Mouse (Mus musculus) forebrain, embryonic 12.5 days (tissue): ENCODE data around the gene Armcx1. TPM values are rescaled to one million over a fixed set of nuclear protein-coding genes. Genes with fewer than 3 reads are reported as not detected.

Experiments
- microRNA-seq: library from miRNA; unstranded; fragments of <30 nt; microRNA quantifications from one replicate; pipeline ENCODE4, GENCODE M21; 2017
- polyA plus RNA-seq: library from polyadenylated mRNA; unstranded; fragments of >200 nt; fragmentation: Nextera tagmentation; extraction: Ambion mirVana; gene quantifications from 2 replicates; pipeline ENCODE4 v1.2.1, GENCODE M21; 2016

Armcx1 gene
- polyA plus RNA-seq, 1 experiment from 2014 or later: 64.7 TPM

Small RNA genes within 50 kb of the gene (microRNA-seq; reads per million reads assigned to microRNA genes)
- not detected for gene Mir7093

Other genes starting within 250 kb of the Armcx1 start
- gene Taf7l, start 241.5 kb upstream of the Armcx1 start, polyA plus RNA-seq: not detected in 2 replicates
- 60.6 and 62.7 TPM in 2 replicates for gene Timm8a1, start 176.1 kb upstream of the Armcx1 start, polyA plus RNA-seq
- gene Btk, start 134.4 kb upstream of the Armcx1 start, polyA plus RNA-seq: 0.57 and 0.87 TPM in 2 replicates
- 298 and 303 TPM in 2 replicates for gene Rpl36a, start 132.3 kb upstream of the Armcx1 start, polyA plus RNA-seq
- 3.6 and 4.4 TPM in 2 replicates for gene Gla, start 116.8 kb upstream of the Armcx1 start, polyA plus RNA-seq
- gene Hnrnph2, start 116.8 kb upstream of the Armcx1 start, polyA plus RNA-seq: 213 and 222 TPM in 2 replicates
- gene Armcx4, start 31.4 kb upstream of the Armcx1 start, polyA plus RNA-seq: 10.2 and 10.8 TPM in 2 replicates
- gene Armcx6, start 33.5 kb downstream of the Armcx1 start, polyA plus RNA-seq: 21.9 and 23.6 TPM in 2 replicates
- 72.7 and 72.9 TPM in 2 replicates for gene Armcx3, start 38.6 kb downstream of the Armcx1 start, polyA plus RNA-seq
- 72.8 and 77.5 TPM in 2 replicates for gene Armcx2, start 91.3 kb downstream of the Armcx1 start, polyA plus RNA-seq
- gene Nxf2, start 246.8 kb downstream of the Armcx1 start, polyA plus RNA-seq: 0.28 and 0.62 TPM in 2 replicates